In the genomic region with DNA sequence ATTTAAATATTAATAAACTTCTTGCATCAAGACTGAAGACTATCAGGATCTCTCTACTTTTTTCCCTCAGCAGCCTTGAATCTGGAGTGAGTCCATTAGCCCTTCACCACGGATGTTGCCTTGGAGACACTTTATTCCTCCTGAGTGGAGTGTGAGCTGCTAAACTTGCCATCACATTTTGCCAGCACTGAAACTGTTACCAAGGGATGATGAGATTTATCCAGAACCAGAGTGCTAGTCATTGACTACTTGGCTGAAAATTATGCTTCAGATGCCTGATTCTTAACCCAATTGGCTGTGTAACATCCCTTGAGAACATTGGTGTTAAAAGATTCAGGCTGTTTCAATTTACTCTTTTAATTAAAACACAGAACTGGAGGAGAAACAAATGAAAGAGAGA, we compare ENCODE assay signal across 13 mouse cellular contexts.
"Had no signal": no experiment of that assay in that cellular context is flagged by ENCODE, and none has a peak within 500 bp of the region (broad histone marks: within the 10 kb centered on the region; RNA-seq: fewer than 3 reads in every experiment).

No protein-coding gene starts in this region.

- H3K9me3 ChIP-seq: limb, embryonic 13.5 days; midbrain, embryonic 13.5 days; neural tube, embryonic 15.5 days had no signal

- H3K27ac ChIP-seq: kidney, postnatal 0 days; limb, embryonic 13.5 days; liver, embryonic 14.5 days; midbrain, embryonic 13.5 days; neural tube, embryonic 15.5 days; stomach, postnatal 0 days had no signal

- H3K36me3 ChIP-seq: limb, embryonic 13.5 days; midbrain, embryonic 13.5 days; neural tube, embryonic 15.5 days had no signal

- H3K9ac ChIP-seq: limb, embryonic 13.5 days; liver, embryonic 14.5 days; midbrain, embryonic 13.5 days; neural tube, embryonic 15.5 days had no signal

- H3K4me1 ChIP-seq: limb, embryonic 13.5 days; midbrain, embryonic 13.5 days; neural tube, embryonic 15.5 days had no signal

- H3K4me3 ChIP-seq: limb, embryonic 13.5 days; midbrain, embryonic 13.5 days; myocyte; neural tube, embryonic 15.5 days had no signal

- DNase-seq: kidney, adult 9 months; kidney, postnatal 36 days; layer of hippocampus, adult 9-11 months; layer of hippocampus, postnatal 36 days; lung, adult 18-20 months; thymus, postnatal 4 days had no signal

- H3K27me3 ChIP-seq: limb, embryonic 13.5 days; midbrain, embryonic 13.5 days; neural tube, embryonic 15.5 days had no signal

- ATAC-seq: midbrain, embryonic 13.5 days had no signal

- H3K4me2 ChIP-seq: limb, embryonic 13.5 days; midbrain, embryonic 13.5 days; neural tube, embryonic 15.5 days had no signal
